Mouse (Mus musculus) testis, adult 2 months (tissue): Measurements from ENCODE around the gene Tek.

Source experiments
- CTCF ChIP-seq: fragments of 200-500 bp; IDR thresholded peaks from 2 replicates; pipeline ENCODE4 v1.5.1; 2012; ENCODE audit warnings: low read depth, mild to moderate bottlenecking, inconsistent platforms, low read length, moderate library complexity; ENCODE audit not compliant: control insufficient read depth, insufficient read depth, insufficient replicate concordance
- POLR2A ChIP-seq: fragments of 200-500 bp; IDR thresholded peaks from 2 replicates; pipeline ENCODE4 v1.6.1; 2012; ENCODE audit warnings: low read depth, mild to moderate bottlenecking, inconsistent platforms, low read length, moderate library complexity; ENCODE audit not compliant: control insufficient read depth

GRCm38 (mm10) chr4:94803187-94803586 lies 64.1 kb downstream of the Tek start:
- TF ChIP-seq CTCF (no peak), POLR2A (no peak)
